8 mouse cellular contexts compared by ENCODE assay signal in the genomic region with DNA sequence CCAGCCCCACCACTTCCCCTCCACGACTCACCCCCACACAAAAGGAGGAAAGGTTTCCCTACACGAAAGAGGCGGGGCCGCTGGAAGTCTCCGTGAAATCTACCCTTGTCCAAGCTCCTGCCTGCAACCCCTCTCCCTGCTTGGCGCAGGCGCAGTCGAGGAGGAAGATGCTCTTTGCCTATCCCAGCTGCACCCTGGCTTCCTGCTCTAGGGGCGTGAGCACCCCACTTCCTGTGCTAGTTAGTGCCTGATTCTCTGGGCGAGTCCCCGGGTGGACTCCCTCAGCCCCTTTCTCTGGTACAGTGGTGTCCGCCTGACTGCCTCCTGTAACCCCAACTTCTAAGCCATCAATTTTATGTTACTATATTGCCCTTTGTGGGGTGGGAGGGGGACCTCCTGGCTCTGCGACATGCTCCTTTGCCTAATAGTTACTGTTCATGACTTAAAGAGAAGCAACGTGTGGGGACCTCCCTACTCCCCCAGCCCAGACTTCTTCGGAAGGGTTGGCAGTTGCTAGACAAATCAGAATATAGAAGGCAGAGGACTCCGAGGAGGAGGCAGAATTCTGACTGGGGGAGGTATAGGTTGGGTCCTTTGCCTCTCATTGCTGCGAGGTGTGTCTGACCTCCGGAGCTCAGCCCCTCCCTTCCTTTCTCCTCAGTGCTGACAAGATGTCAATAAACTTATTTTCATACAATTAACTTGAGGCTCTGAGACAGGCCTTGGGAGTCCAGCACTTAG. TPM values are rescaled to one million over a fixed set of nuclear protein-coding genes. Genes with fewer than 3 reads are reported as not detected.
A peak's percentile ranks its signal among the peaks of the same experiment; 100 is the strongest.
DNase-seq lines count a peak whose midpoint lies in the region; ATAC-seq lines count a peak whose summit lies in the region.

No protein-coding gene starts in this region.

- H3K4me1 ChIP-seq in embryonic facial prominence, embryonic 12.5 days, result peaks cover 26% of the 10 kb centered on the region
- H3K4me1 ChIP-seq in heart, embryonic 16.5 days (ENCODE audit: control insufficient read depth, insufficient read depth, low read length), result peaks cover 37% of the 10 kb centered on the region

- peak; percentile 63 to 66 for DNase-seq in right cerebral cortex, postnatal 10 days (ENCODE audit: low spot score in 2 of 2)
- no peak for DNase-seq in right cerebral cortex, postnatal 36 days (ENCODE audit: low spot score in 2 of 2)
- peak; percentile 89 for DNase-seq in kidney, postnatal 10 days
- peak; percentile 79 to 90 for DNase-seq in spleen, postnatal 4 days (ENCODE audit: low spot score in 2 of 2)
- DNase-seq in left cerebral cortex, adult 11 months (ENCODE audit: low spot score), result no peak

- peak overlapping the region; percentile 56 for H3K9ac ChIP-seq in embryonic facial prominence, embryonic 12.5 days
- peak overlapping the region; percentile 74 for H3K9ac ChIP-seq in heart, embryonic 16.5 days (ENCODE audit: low read length)

- ATAC-seq in embryonic facial prominence, embryonic 12.5 days (ENCODE audit: insufficient number of reproducible peaks, insufficient read depth, low FRiP score, low TSS enrichment), result no peak
- ATAC-seq in heart, embryonic 16.5 days (replicated peaks; ENCODE audit: extremely low read depth, insufficient read depth, low FRiP score), result no peak; the same call in 1 of the 2 replicates

- no peaks in the 10 kb centered on the region for H3K27me3 ChIP-seq in embryonic facial prominence, embryonic 12.5 days
- H3K27me3 ChIP-seq in heart, embryonic 16.5 days (ENCODE audit: control insufficient read depth, insufficient read depth, low read length), result no peaks in the 10 kb centered on the region

- H3K4me2 ChIP-seq in embryonic facial prominence, embryonic 12.5 days (replicated peaks), result peak overlapping the region; percentile 52
- peak overlapping the region; percentile 72 for H3K4me2 ChIP-seq in heart, embryonic 16.5 days (ENCODE audit: low read depth, low read length)

- no peak overlapping the region for H3K27ac ChIP-seq in embryonic facial prominence, embryonic 12.5 days
- H3K27ac ChIP-seq in heart, embryonic 16.5 days (ENCODE audit: low read length), result peak overlapping the region; percentile 79
- H3K27ac ChIP-seq in macrophage, result peak overlapping the region; percentile 68

- peaks cover 49% of the 10 kb centered on the region for H3K79me2 ChIP-seq in macrophage (ENCODE audit: inconsistent target)

- H3K4me3 ChIP-seq in embryonic facial prominence, embryonic 12.5 days, result peak overlapping the region; percentile 32
- peak overlapping the region; percentile 55 for H3K4me3 ChIP-seq in heart, embryonic 16.5 days (ENCODE audit: low read length)
- peak overlapping the region; percentile 70 for H3K4me3 ChIP-seq in macrophage (ENCODE audit: inconsistent target)

- peaks cover 25% of the 10 kb centered on the region for H3K36me3 ChIP-seq in embryonic facial prominence, embryonic 12.5 days
- H3K36me3 ChIP-seq in heart, embryonic 16.5 days (ENCODE audit: control insufficient read depth, insufficient read depth), result peaks cover 12% of the 10 kb centered on the region
- H3K36me3 ChIP-seq in macrophage (ENCODE audit: inconsistent target), result peaks cover 10% of the 10 kb centered on the region

- H3K9me3 ChIP-seq in embryonic facial prominence, embryonic 12.5 days, result no peaks in the 10 kb centered on the region
- H3K9me3 ChIP-seq in heart, embryonic 16.5 days (replicated peaks; ENCODE audit: control insufficient read depth, low read length), result no peaks in the 10 kb centered on the region

- WGBS in embryonic facial prominence, embryonic 12.5 days, result 28% methylated on average over 18 of the region's 18 CpGs
- 24% methylated on average over 18 of the region's 18 CpGs for WGBS in heart, embryonic 16.5 days
- WGBS in macrophage (ENCODE audit: missing documents), result 4% methylated on average over 18 of the region's 18 CpGs

RNA-seq across cellular contexts. Expression of gene Irf2bp1, which starts 2.6 kb away (rescaled TPM):
- 47.1 and 48.6 TPM in 2 replicates for polyA plus RNA-seq in embryonic facial prominence, embryonic 12.5 days (2016; fragmentation: Nextera tagmentation; extraction: Ambion mirVana)
- 12.5 and 12.7 TPM in 2 replicates for polyA plus RNA-seq in heart, embryonic 16.5 days (2015; fragmentation: Nextera tagmentation; extraction: Ambion mirVana)
- 10 to 100 TPM in 5 of 26 experiments, 1 to 10 TPM in 15, under 1 TPM in 6; 0.41 to 14.2 (median 3.4) TPM for total RNA-seq in macrophage (2018; cell fraction: chromatin; rRNA removed)
- 10 to 100 TPM in 17 of 26 experiments, 1 to 10 TPM in 9; 4.9 to 20.8 (median 13.7) TPM for total RNA-seq in macrophage (2018; cell fraction: cytosol; rRNA removed)
- total RNA-seq in macrophage (2018; cell fraction: nucleus; rRNA removed), result 10 to 100 TPM in 13 of 26 experiments, 1 to 10 TPM in 13; 4.0 to 22.8 (median 10.1) TPM
- polyA plus RNA-seq in macrophage (2018), result 7.1 to 12.7 TPM (median 12.6 TPM) in 3 replicates

RNA-seq across cellular contexts. Expression of gene Mypop, which starts 10.2 kb away (rescaled TPM):
- polyA plus RNA-seq in embryonic facial prominence, embryonic 12.5 days (2016; fragmentation: Nextera tagmentation; extraction: Ambion mirVana), result 7.7 and 9.8 TPM in 2 replicates
- polyA plus RNA-seq in heart, embryonic 16.5 days (2015; fragmentation: Nextera tagmentation; extraction: Ambion mirVana), result 1.8 and 1.9 TPM in 2 replicates
- total RNA-seq in macrophage (2018; cell fraction: chromatin; rRNA removed), result 1 to 10 TPM in 3 of 26 experiments, under 1 TPM in 9, not detected in 14; 0.25 to 2.4 (median 0.69) TPM
- total RNA-seq in macrophage (2018; cell fraction: cytosol; rRNA removed), result under 1 TPM; 0.11 to 0.58 (median 0.24) TPM
- under 1 TPM in 17 of 26 experiments, not detected in 9; 0.25 to 0.96 (median 0.46) TPM for total RNA-seq in macrophage (2018; cell fraction: nucleus; rRNA removed)
- 0.25 to 0.49 TPM (median 0.46 TPM) in 3 replicates for polyA plus RNA-seq in macrophage (2018)

RNA-seq across cellular contexts. Expression of gene Nanos2, which starts 14.0 kb away (rescaled TPM):
- not detected in 2 replicates for polyA plus RNA-seq in embryonic facial prominence, embryonic 12.5 days (2016; fragmentation: Nextera tagmentation; extraction: Ambion mirVana)
- polyA plus RNA-seq in heart, embryonic 16.5 days (2015; fragmentation: Nextera tagmentation; extraction: Ambion mirVana), result not detected in 2 replicates
- total RNA-seq in macrophage (2018; cell fraction: chromatin; rRNA removed), result not detected
- not detected for total RNA-seq in macrophage (2018; cell fraction: cytosol; rRNA removed)
- not detected for total RNA-seq in macrophage (2018; cell fraction: nucleus; rRNA removed)
- polyA plus RNA-seq in macrophage (2018), result not detected in 3 replicates

RNA-seq across cellular contexts. Expression of gene Foxa3, which starts 22.1 kb away (rescaled TPM):
- 0.13 and 0.18 TPM in 2 replicates for polyA plus RNA-seq in embryonic facial prominence, embryonic 12.5 days (2016; fragmentation: Nextera tagmentation; extraction: Ambion mirVana)
- polyA plus RNA-seq in heart, embryonic 16.5 days (2015; fragmentation: Nextera tagmentation; extraction: Ambion mirVana), result 0.17 and 0.37 TPM in 2 replicates
- not detected for total RNA-seq in macrophage (2018; cell fraction: chromatin; rRNA removed)
- total RNA-seq in macrophage (2018; cell fraction: cytosol; rRNA removed), result under 1 TPM in 1 of 26 experiments, not detected in 25; 0.05 TPM
- not detected for total RNA-seq in macrophage (2018; cell fraction: nucleus; rRNA removed)
- not detected in 3 replicates for polyA plus RNA-seq in macrophage (2018)

RNA-seq across cellular contexts. Expression of gene Sympk, which starts 22.9 kb away (rescaled TPM):
- polyA plus RNA-seq in embryonic facial prominence, embryonic 12.5 days (2016; fragmentation: Nextera tagmentation; extraction: Ambion mirVana), result 51.8 and 56.5 TPM in 2 replicates
- polyA plus RNA-seq in heart, embryonic 16.5 days (2015; fragmentation: Nextera tagmentation; extraction: Ambion mirVana), result 25.3 and 25.6 TPM in 2 replicates
- 100 to 1,000 TPM in 13 of 26 experiments, 10 to 100 TPM in 13; 25.0 to 135 (median 98.2) TPM for total RNA-seq in macrophage (2018; cell fraction: chromatin; rRNA removed)
- 100 to 1,000 TPM in 1 of 26 experiments, 10 to 100 TPM in 25; 52.1 to 103 (median 70.7) TPM for total RNA-seq in macrophage (2018; cell fraction: cytosol; rRNA removed)
- 100 to 1,000 TPM in 5 of 26 experiments, 10 to 100 TPM in 21; 30.9 to 142 (median 79.5) TPM for total RNA-seq in macrophage (2018; cell fraction: nucleus; rRNA removed)
- 34.2 to 90.4 TPM (median 59.0 TPM) in 3 replicates for polyA plus RNA-seq in macrophage (2018)

Comparison
In these comparisons a context has a peak if more than half of its experiments do, and no peak if none do; other contexts are left out.
1. DNase-seq: peak in right cerebral cortex, postnatal 10 days (2 of 2), kidney, postnatal 10 days (single experiment) and spleen, postnatal 4 days (2 of 2); none in right cerebral cortex, postnatal 36 days (0 of 2) and left cerebral cortex, adult 11 months (single experiment).
2. Peak in every context shown above with its lines, with median percentiles within 50 percentile points of each other: H3K4me3 ChIP-seq.